Mouse (Mus musculus) gastrocnemius, postnatal 10 days (tissue): ENCODE measurements around the gene Grifin. TPM values are rescaled to one million over a fixed set of nuclear protein-coding genes. Genes with fewer than 3 reads are reported as not detected.

Experiments
- DNase-seq: peaks from one replicate; pipeline ENCODE4 v3.0.0; 2021; ENCODE audit warnings: mixed read lengths
- total RNA-seq, 2 experiments: library from RNA; stranded (reverse); gene quantifications; 2 replicates each; pipeline ENCODE4 v1.2.3; 2021

The Grifin gene
- total RNA-seq, 2 experiments from 2014 or later: not detected

DNA sequence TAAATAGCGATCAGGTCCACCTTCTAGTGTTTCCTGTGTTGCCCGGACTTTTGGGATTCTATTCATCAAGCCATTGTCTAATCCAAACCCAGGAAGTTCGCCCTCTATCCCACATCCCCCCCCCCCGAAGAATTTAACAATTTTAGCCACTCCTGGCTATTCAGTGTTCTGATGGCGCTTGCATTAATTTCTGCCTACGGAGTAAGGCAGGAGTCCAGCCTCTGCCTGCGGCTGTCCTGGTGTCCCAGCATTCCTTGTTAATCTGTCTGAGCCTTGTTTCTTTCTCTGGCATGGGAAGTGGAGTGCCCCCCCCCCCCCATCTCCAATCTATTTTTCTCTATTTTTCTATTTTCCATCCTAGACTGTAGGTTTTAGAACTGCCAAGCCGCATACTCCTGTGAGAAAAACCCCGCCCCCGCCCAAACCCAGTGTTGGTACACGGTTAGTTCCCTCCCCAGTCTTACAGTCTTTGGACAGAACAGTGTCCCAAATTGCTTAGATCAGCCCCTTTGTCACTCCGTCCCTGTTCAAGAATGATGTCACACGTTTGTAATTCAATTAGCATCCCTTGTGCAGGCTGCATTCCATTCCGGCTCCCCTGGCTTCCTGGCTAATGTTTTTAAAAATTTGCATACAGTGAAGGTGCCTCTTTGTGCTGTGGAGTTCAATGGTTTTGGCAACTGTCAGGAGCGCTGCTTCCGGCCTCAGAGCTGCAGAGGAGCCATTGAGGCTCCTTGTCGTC, 15.4 kb downstream of the Grifin start:
- no peak for DNase-seq

DNA sequence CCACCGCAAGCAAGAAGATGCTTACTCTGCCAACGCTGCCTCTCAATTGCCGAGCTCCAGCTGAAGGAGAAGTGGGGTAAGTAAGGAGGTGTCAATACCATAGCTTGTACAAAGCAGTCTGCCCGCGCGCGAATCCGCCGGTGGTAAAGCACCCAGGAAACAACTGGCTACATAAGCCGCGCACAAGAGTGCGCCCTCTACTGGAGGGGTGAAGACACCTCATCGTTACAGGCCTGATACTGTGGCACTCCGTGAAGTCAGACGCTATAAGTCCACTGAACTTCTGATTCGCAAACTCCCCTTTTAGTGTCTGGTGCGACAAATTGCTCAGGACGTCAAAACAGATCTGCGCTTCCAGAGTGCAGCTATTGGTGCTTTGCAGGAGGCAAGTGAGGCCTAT, 18.5 kb downstream of the Grifin start:
- DNase-seq: no peak

DNA sequence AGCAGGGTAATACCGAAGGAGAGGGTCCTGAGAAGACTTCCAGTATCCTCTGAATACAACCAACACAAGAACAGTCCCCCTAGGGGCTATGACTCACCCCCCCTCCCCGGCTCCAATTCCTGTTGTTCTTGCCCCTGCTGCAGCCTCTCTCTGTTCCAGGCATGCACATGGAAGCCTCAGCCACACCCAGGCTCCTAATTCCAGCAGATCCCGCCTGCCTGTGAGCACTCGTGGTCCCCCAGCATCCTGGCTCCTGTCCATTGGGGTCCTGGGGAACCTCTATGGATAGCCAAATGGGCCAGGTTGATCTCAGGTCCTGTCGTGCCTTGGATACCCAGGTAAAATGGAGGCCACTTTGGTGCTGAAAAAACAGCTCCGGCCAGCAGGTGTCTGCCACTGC, 19.2 kb downstream of the Grifin start:
- DNase-seq: no peak

DNA sequence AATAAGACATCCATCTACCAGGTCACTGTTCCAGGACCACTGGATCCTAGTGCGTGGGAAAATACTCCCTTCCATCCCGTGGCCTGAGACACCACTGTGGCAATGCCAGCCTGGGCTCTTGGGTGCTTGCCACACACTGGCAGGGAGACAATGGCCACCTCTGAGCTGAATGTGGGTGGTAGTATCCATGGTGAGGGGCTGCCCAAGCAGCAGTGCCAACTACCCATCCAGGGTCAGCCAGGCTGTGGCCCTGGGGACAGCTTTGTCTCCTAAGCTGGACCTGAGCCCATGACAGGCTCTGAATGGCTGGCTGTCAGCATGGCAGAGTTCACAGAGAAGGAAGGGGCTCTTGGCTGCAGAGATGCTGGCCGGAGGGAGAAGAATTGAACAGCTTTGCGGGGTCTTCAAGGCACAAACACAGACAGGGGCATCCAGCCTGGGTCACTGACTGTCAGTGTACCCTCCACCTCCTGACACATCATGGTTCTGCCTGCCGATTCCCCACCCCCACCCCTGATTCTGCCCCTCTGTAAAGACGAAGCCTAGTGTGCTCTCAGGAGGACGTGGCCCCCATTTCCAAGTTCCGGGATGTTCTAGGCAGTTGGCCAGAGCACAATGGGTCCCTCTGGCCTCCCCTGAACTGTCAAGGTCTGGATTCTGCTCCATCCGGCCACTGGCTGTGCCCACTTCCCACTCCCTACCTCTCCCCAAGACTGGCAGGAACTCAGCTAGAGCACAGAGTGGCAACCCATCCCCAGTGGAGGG, 21.9 kb downstream of the Grifin start:
- no peak for DNase-seq

DNA sequence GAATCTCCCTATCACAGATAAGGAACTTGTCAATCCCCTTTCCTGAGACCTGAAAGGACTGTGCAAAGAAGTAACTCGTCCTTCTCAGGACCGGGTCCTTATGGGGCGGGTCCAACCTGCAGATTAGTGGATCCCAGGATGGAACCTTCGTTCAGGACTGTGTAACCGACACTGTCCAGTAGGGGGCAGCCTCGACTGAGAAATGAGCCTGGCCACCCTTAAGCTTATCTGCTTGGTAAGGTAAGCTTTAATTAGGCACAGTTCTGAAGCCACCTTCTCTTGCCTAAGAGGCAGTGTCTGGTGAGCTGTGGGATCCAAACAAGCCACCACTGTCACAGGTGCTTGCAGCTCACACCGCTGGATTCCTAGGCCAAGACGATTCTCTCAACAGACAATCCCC, 24.8 kb downstream of the Grifin start:
- DNase-seq: peak; percentile 85

DNA sequence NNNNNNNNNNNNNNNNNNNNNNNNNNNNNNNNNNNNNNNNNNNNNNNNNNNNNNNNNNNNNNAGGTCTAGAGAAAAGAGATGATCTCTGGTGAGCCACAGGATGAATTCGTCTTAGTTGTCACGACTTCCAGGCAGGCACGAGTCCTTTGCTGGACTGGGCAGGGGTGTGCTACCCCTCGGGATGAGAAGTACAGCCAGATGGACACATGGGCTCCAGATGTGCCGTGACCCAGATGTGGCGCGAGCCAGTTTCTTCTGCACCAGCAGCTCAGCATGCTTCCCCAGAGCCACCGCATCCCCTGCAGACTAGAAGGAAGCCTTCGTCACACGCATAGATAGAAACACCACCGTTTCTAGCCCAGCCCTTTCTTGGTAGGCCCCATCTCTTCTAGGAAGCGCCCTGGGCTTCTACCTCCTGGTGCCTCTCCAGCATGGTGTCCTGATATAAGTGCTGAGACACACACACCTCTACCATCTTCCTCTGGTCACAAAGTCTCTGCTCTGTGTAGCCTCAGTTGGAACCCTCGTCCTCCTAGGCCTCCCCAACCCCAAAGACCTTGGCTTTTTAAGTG, 26.7 kb downstream of the Grifin start:
- DNase-seq: no peak

DNA sequence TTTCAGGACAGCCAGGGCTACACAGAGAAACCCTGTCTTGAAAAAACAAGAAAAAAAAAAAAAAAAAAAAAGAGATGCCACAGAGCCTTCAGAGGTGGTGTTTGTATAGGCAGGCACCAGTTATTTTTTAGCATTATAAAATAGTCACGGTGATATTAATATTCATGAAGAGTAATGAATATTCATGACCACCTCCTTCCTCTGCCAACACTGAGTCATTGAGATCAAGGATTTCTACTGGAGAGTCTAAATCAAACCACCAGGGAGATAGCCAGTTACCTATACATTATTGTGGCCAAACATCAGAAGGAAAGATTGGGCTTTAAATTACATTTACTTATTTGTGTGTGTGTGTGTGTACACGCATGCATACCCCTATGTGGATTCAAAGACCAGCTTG, 38.1 kb downstream of the Grifin start:
- DNase-seq: no peak

DNA sequence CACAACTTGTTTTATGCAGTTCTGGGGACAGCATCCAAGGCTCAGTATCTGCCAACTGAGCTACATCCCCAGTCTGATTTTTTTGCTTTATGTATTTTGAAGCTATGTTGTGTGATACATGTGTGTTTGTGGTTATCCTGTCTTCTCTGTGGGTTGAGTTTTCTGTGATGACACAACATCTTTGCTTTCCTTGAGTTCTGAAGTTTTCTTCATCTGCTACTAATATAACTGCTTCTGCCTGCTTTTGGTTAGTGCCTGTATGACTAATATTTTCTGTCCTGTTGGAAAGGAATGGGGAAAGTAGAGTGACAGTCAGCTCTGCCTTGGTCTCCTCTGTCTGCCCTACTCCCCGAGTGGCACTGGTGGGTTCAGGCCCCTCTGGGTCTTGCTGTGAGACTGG, 43.7 kb downstream of the Grifin start:
- no peak for DNase-seq

DNA sequence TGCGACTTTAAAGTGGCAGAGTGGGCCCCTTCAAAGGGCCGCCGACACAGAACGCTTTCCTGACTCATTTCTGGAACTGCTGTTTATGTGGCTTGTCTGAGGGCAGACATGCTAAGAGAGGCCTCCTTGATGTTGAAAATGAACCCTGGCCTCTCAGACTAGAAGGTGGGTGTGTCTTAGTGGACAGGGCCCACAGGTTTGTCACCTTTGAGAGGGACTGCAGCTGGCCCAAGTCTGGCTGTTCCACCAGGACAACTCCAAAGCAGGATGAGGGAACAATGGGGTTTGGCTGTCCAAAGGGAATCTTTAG, 47.0 kb downstream of the Grifin start:
- DNase-seq: no peak

DNA sequence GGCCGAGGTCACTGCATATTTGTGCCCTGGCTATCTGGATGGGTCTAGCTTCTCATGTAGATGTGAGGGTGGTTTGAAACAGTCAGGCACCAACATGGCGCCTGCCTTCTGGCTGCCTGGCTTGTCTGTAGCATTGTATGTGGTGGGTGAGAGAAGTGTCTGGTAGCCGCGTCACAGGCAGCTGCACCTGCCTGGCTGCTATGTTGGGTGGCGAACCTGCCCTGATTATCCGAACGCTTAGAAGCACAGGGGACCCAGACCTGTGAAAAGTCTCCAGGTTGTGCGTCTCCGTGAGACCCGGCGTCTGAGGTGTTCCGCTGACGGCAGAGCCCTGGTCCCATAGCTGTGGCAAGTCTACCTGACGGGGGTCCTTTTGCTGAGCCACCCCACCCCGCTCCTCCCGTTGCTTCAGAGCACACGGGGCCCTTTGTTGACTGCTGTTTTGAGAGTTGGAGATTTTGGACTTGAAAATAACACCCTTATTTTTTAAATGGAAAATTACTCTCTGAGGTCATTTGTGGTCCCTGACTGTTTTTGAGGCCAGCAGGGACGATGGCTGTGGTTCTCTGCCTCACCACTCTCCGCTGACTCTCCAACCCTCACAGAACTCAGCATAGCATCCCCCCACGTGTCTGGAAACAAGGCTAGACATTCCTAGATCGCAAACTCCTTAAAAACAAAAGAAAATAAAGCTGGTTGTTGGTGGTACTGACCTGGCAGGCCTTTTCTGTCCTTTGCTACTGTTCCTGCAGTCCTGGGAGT, 47.5 kb downstream of the Grifin start:
- DNase-seq: no peak

DNA sequence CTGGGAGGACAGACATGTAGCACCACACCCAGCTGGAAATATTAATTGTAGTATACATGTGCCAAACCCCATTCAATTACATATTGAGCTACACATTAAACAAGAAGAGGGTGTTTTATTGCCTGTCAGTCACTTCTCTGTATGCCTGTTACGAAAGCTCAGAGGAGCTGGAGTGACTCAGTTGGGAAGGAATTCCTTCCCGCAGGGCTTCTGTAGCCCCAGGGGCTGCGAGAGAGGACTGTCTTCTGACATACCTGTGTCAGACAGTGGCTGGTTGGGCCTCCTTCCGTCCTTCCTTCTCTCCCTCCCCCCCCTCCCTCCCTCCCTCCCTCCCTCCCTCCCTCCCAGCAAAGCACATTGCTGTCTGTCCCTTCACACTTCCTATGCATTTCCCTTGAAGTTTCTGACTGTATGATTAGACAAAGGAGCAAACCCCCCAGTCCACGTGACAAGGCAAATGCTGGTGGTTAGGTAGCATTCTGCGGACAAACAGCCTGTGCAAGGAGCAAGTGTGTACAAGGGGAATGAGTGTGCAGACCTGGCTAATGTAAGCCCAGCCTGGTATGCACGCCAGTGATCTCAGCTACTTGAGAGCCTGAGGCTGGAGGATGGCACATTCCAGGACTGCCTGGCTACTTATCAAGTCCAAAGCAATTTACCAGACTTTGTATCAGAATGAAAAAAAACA, 49.9 kb downstream of the Grifin start:
- no peak for DNase-seq

DNA sequence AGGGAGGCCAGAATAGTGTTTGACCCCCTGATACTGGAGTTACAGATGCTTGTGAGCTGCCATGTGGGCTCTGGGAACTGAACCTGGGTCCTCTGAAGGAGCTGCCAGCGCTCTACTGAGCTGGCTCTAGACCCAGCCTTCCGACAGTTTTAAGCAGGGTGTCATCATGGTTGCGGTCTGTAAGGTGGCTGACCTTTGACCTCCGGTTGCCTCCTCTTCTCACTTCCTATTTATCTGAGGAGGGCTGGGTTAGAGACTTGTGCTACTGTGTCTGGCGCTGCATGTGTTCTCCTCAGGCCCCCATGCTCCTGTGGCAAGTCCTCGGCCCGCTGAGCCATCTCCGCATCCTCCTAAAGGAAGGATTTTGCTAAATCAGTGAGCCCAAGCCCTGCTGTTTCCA, 51.0 kb downstream of the Grifin start:
- DNase-seq: no peak

Other genes starting within 250 kb of the Grifin start
- 10 to 100 TPM; 11.0 to 15.2 TPM for gene Mad1l1, start 243.5 kb downstream of the Grifin start, total RNA-seq
- gene Nudt1, start 243.4 kb downstream of the Grifin start, total RNA-seq: 1 to 10 TPM; 7.7 to 8.4 TPM
- gene Mrm2, start 233.2 kb downstream of the Grifin start, total RNA-seq: 1 to 10 TPM; 6.0 to 7.2 TPM
- 10 to 100 TPM; 11.6 to 16.1 TPM for gene Snx8, start 175.8 kb downstream of the Grifin start, total RNA-seq
- gene Eif3b, start 145.7 kb downstream of the Grifin start, total RNA-seq: 10 to 100 TPM; 96.5 to 98.6 TPM
- gene Gm4869, start 119.4 kb downstream of the Grifin start, total RNA-seq: not detected
- gene Chst12, start 59.5 kb downstream of the Grifin start, total RNA-seq: 10 to 100 TPM in 1 of 2 experiments, 1 to 10 TPM in 1; 9.6 to 14.5 TPM
- gene Lfng, start 42.2 kb upstream of the Grifin start, total RNA-seq: 1 to 10 TPM; 7.1 to 9.0 TPM
- 10 to 100 TPM; 33.4 to 42.5 TPM for gene Ttyh3, start 84.0 kb upstream of the Grifin start, total RNA-seq
- 1 to 10 TPM; 8.3 to 9.0 TPM for gene Iqce, start 137.3 kb upstream of the Grifin start, total RNA-seq
- gene Brat1, start 139.9 kb upstream of the Grifin start, total RNA-seq: 1 to 10 TPM; 8.9 to 9.4 TPM
- gene Amz1, start 159.1 kb upstream of the Grifin start, total RNA-seq: 1 to 10 TPM in 1 of 2 experiments, under 1 TPM in 1; 0.45 to 1.1 TPM